Mouse (Mus musculus) cerebellum, postnatal 4 days (tissue): Measurements from ENCODE around the gene Plcb1.

Source experiments
- DNase-seq, 2 experiments: peaks; one replicate each; pipeline ENCODE4 v3.0.0; 2022; ENCODE audit warnings: low spot score in 2 of 2, mixed read lengths in 1 of 2

Gene Plcb1

DNA sequence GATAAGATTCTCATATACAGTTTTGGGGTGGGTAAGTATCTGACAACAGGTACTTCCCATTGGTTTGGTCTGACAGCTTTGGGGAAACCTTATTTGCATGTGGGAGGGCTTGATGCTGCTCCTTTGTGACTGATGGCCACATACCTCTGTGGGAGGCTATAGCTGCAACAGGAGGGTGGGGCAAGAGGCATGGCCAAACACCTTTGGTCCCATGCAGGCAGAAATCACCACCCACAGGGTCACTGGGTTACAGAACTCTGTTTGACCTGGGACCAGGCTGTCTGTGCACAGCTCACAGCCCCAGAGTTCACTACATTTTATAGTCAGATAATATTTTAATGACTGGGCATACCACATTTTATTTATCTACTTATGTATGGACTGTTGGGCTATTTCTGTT lies 281.6 kb downstream of the Plcb1 start:
- DNase-seq, result no peak

DNA sequence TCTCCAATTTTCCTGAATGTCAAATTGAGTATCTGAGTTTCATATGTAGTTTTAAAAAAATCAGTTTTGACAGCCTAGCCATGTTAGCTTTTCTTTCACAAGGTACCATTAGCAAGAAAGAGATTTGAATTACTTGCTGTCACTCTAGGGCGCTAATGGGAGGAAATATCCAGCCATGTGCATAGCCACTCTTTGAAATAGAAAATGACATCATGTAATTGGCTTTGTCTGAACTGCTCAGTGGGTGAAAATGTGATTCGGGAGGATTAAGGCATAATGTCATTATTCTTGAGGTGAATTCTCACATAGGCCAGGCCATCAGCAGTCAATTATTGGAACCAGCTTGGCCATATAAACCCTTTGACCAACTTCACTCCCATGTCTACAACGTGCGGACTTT lies 285.5 kb downstream of the Plcb1 start:
- no peak for DNase-seq

GRCm38 (mm10) chr2:135072503-135072902 lies 286.6 kb downstream of the Plcb1 start:
- DNase-seq, result no peak

- DNase-seq, result no peak
Observed at GRCm38 (mm10) chr2:135073014-135073413, 287.1 kb downstream of the Plcb1 start.

GRCm38 (mm10) chr2:135075375-135075774 lies 289.5 kb downstream of the Plcb1 start:
- DNase-seq, result no peak

GRCm38 (mm10) chr2:135092588-135093162 lies 306.8 kb downstream of the Plcb1 start:
- DNase-seq, result no peak

- no peak for DNase-seq
Observed at GRCm38 (mm10) chr2:135101292-135101691, 315.4 kb downstream of the Plcb1 start.

- no peak for DNase-seq
Observed at GRCm38 (mm10) chr2:135101943-135102342, 316.1 kb downstream of the Plcb1 start.

DNA sequence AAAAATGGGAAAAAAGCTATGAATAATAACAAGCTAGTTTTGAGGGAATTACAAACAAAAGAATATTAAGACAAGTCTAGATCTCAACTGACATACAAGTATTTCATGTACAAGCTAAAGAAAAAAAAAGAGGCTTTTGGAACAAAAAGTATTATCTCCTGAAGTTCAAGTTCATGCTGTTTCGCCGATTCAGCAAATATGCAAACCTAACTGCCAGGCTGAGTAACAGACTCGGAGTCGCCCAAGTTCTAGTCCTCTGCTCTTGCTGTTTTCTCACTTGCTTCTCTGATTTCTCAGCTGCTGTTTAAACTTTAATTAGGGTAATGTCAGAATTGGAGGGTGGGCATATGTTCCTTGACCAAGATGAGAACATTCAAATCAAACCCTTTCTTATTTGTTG lies 320.8 kb downstream of the Plcb1 start:
- no peak for DNase-seq

GRCm38 (mm10) chr2:135108607-135109006 lies 322.7 kb downstream of the Plcb1 start:
- no peak for DNase-seq

- no peak for DNase-seq
Observed at GRCm38 (mm10) chr2:135114501-135115128, 328.7 kb downstream of the Plcb1 start.

DNA sequence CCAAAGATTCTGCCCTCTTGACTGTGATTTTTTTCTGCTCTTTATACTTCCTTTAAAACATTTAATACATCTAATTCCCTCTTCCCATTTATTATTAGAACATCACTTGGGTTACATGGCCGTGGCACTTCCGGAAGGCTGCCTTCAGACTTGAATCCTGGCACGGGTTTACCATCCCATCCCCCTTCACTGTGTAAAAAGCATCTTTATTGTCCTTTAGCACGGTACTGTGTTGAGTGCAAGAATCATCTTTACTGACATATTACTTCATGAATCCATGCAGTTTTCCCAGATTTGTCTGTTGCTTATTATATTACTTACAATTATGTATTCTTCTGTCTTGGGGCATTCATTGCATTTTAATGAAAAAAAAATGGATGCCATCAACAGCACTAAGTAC lies 337.2 kb downstream of the Plcb1 start:
- no peak for DNase-seq

- DNase-seq, result no peak
Observed at GRCm38 (mm10) chr2:135123695-135124343, 338.0 kb downstream of the Plcb1 start.

DNA sequence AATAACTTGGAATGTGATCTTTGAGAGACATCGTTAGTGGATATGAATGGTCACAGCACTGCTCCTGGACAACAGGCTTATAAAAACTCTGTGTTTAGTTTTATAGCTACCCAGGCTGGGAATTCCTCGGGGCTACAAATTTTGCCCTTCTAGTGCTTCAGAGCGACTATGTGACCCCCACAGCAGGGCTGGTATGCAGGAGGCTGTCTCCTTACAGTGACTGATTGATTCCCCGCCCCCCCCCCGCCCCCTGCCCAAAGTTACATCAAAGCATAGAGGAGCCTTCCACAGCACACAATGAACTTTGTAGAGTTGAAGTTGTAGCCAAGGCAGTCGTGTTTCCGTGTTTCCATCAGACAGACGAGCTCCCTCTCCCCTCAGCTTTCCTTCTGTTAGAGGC lies 354.7 kb downstream of the Plcb1 start:
- no peak for DNase-seq

- no peak for DNase-seq
Observed at GRCm38 (mm10) chr2:135152289-135152688, 366.4 kb downstream of the Plcb1 start.

DNA sequence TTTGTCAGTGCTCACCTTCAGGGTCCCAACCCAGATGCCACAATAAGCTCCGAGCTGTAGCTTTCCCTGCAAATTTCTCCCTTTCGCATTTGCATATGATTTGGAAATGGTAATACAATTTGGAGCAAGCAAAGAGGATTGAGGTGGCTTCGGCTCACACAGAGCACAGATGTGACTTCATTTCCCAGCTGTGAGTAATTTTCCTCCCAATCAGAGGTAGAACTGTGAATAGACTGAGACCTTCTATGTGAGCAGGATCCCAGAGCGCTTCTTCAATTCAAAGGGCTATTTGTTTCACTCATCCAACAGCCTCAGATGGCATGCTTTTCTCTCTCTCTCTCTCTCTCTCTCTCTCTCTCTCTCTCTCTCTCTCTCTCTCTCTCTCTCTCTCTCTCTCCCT lies 367.4 kb downstream of the Plcb1 start:
- no peak for DNase-seq

- no peak for DNase-seq
Observed at GRCm38 (mm10) chr2:135156055-135156454, 370.2 kb downstream of the Plcb1 start.

DNA sequence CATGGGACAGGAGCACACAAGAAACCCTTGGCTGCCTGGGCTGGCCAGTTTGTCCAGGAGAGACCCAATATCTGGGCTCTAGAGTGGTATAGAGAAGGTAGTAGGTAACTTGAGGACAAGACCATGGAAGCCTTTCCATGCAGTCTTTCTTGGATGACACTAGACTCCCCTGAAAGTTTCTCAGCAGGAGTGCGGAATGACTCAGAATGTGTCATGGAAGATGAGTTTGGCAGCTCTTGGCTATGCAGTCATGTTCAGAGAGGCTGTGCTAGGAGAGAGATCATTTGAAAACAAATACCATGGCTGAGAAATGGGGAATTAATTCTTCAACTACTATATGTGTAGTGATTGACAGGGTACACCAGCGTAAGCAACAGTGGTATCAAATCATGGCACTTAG lies 372.1 kb downstream of the Plcb1 start:
- no peak for DNase-seq

GRCm38 (mm10) chr2:135161673-135162072 lies 375.8 kb downstream of the Plcb1 start:
- no peak for DNase-seq

- DNase-seq, result no peak
Observed at GRCm38 (mm10) chr2:135165512-135165911, 379.6 kb downstream of the Plcb1 start.

DNA sequence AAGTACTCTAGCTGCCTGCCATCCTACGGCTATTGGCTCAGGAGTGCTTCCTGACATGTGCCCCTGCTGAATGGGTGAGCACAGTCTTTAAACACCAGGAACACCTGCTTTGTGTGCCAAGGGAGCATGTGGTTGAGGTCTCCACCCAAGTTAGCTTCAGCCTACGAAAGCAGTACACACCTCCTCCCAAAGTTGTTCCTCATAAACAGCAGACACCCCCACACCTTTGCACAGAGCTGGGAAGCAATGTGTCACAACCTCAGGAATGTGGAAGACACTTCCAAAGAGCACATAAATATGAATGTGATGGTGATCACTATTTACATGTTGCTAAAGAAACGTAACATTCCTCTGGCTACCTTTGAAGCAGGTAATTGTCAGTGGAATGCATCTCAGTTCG lies 389.7 kb downstream of the Plcb1 start:
- no peak for DNase-seq

DNA sequence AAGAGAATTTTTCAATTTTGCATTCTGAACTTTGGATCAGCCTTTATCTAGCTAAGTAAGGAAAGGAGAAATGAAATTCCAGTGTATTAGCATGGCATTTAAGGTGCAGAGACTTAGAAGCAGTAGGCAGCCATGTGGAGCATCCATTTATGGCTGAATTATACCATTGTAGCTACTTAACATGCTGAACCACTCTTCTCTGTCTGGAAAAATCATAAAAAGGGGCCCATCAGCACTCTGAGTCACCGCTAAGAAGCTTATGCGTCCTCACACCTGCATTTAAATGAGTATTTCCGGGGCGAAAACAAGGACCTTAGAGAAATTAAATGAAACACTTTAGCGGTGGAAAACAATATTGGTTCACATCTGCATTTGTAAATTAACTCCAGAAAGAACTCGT lies 401.8 kb downstream of the Plcb1 start:
- no peak for DNase-seq

GRCm38 (mm10) chr2:135200830-135201229 lies 415.0 kb downstream of the Plcb1 start:
- DNase-seq, result no peak
